Mouse (Mus musculus) limb, embryonic 15.5 days (tissue): ENCODE data around the gene Mocs2. TPM values are rescaled to one million over a fixed set of nuclear protein-coding genes. Genes with fewer than 3 reads are reported as not detected.

Experiments used
- ATAC-seq: fragments of 200-750 bp; cut with Nextera tagmentation; 2 replicates; pipeline ENCODE4 v1.8.0; 2017; ENCODE audit warnings: low read depth, moderate TSS enrichment; ENCODE audit not compliant: insufficient number of reproducible peaks, low FRiP score, low TSS enrichment
- H3K27ac ChIP-seq: fragments of 300-500 bp; sonication (generic); 2 replicates; pipeline ENCODE4 v1.5.1; 2015; ENCODE audit warnings: moderate library complexity, mild to moderate bottlenecking, inconsistent platforms
- H3K27me3 ChIP-seq: fragments of 300-500 bp; sonication (generic); 2 replicates; pipeline ENCODE4 v1.6.1; 2015; ENCODE audit warnings: inconsistent platforms
- H3K36me3 ChIP-seq: fragments of 300-500 bp; sonication (generic); 2 replicates; pipeline ENCODE4 v1.6.1; 2015; ENCODE audit warnings: inconsistent platforms
- H3K4me1 ChIP-seq: fragments of 300-500 bp; sonication (generic); 2 replicates; pipeline ENCODE4 v1.6.1; 2015; ENCODE audit warnings: inconsistent platforms
- H3K4me2 ChIP-seq: fragments of 300-500 bp; sonication (generic); 2 replicates; pipeline ENCODE4 v1.6.1; 2015; ENCODE audit warnings: mild to moderate bottlenecking, inconsistent platforms
- H3K4me3 ChIP-seq: fragments of 300-500 bp; sonication (generic); 2 replicates; pipeline ENCODE4 v1.5.1; 2015; ENCODE audit warnings: mild to moderate bottlenecking, inconsistent platforms
- H3K9ac ChIP-seq: fragments of 300-500 bp; sonication (generic); 2 replicates; pipeline ENCODE4 v1.6.1; 2015; ENCODE audit warnings: inconsistent platforms
- H3K9me3 ChIP-seq: fragments of 300-500 bp; sonication (generic); 2 replicates; pipeline ENCODE4 v1.6.1; 2016; ENCODE audit warnings: inconsistent platforms
- WGBS: fragments of 180-500 bp; shearing (Covaris S2); methylation state at CpG from one replicate; pipeline ENCODE4 v1.1.7; 2015; 5-methylcytosine and 5-hydroxymethylcytosine counted together
- polyA plus RNA-seq: library from polyadenylated mRNA; unstranded; fragments of >200 nt; fragmentation: Nextera tagmentation; extraction: Ambion mirVana; gene quantifications from 2 replicates; pipeline ENCODE4 v1.2.1, GENCODE M21; 2015

Gene Mocs2
- polyA plus RNA-seq, 1 experiment from 2014 or later: 117 TPM

- peaks cover 23% of the 10 kb centered on the region for H3K36me3 ChIP-seq
- peaks cover 12% of the 10 kb centered on the region for H3K4me1 ChIP-seq
- no peaks in the 10 kb centered on the region for H3K27me3 ChIP-seq
- ATAC-seq: no peak
- no peak overlapping the region for H3K27ac ChIP-seq
- no peak overlapping the region for H3K9ac ChIP-seq
- 58% methylated on average over 2 of the region's 2 CpGs for WGBS
- H3K4me2 ChIP-seq: no peak overlapping the region
- H3K9me3 ChIP-seq: no peaks in the 10 kb centered on the region
- H3K4me3 ChIP-seq: no peak overlapping the region
Observed at GRCm38 (mm10) chr13:114834580-114834979, 16.5 kb downstream of the Mocs2 start.

- no peaks in the 10 kb centered on the region for H3K27me3 ChIP-seq
- ATAC-seq: no peak
- H3K27ac ChIP-seq: no peak overlapping the region
- H3K9ac ChIP-seq: no peak overlapping the region
- 92% methylated on average over 7 of the region's 7 CpGs for WGBS
- H3K4me3 ChIP-seq: no peak overlapping the region
- no peaks in the 10 kb centered on the region for H3K9me3 ChIP-seq
- H3K4me2 ChIP-seq: no peak overlapping the region
- H3K4me1 ChIP-seq: peaks cover 19% of the 10 kb centered on the region
- H3K36me3 ChIP-seq: peaks cover 6% of the 10 kb centered on the region; the same call in 1 of the 2 replicates
Observed at GRCm38 (mm10) chr13:114837061-114837460, 19.0 kb downstream of the Mocs2 start.

GRCm38 (mm10) chr13:114838535-114838990, 20.5 kb downstream of the Mocs2 start:
- peak; percentile 52; the same call in 1 of the 2 replicates for ATAC-seq
- no peaks in the 10 kb centered on the region for H3K9me3 ChIP-seq
- H3K4me3 ChIP-seq: no peak overlapping the region
- 46% methylated on average over 5 of the region's 5 CpGs for WGBS
- no peak overlapping the region for H3K9ac ChIP-seq
- H3K36me3 ChIP-seq: peaks cover 6% of the 10 kb centered on the region; the same call in 1 of the 2 replicates
- peaks cover 19% of the 10 kb centered on the region for H3K4me1 ChIP-seq
- H3K27me3 ChIP-seq: no peaks in the 10 kb centered on the region
- no peak overlapping the region for H3K4me2 ChIP-seq
- H3K27ac ChIP-seq: peak overlapping the region; percentile 80

GRCm38 (mm10) chr13:114839098-114839497, 21.1 kb downstream of the Mocs2 start:
- no peak for ATAC-seq
- Histone ChIP-seq H3K27ac (peak overlapping the region; percentile 80), H3K4me1 (peaks cover 19% of the 10 kb centered on the region), H3K4me2 (no peak overlapping the region), H3K36me3 (peaks cover 6% of the 10 kb centered on the region; the same call in 1 of the 2 replicates), H3K4me3 (no peak overlapping the region), H3K9ac (no peak overlapping the region), H3K27me3 (no peaks in the 10 kb centered on the region), H3K9me3 (no peaks in the 10 kb centered on the region)
- 65% methylated on average over 9 of the region's 9 CpGs for WGBS

DNA sequence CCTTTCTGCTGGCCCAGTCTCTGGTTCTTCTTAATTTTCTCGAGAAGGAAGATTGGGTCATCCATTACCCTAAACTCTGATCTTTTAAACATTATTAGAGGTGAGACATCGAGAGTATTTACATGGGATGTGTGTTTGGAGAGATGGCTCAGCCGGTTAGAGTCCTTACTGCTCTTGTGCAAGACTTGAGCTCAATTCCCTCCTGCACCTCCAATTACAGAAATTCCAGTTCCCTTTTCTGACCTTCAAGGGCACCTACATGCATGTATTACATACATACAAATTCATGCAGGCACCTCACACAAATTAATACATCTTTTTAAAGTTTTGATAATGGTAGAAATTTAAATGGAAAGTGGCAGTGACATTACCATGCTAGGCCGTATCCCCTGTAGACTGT, 22.5 kb downstream of the Mocs2 start:
- Histone ChIP-seq H3K27me3 (no peaks in the 10 kb centered on the region), H3K27ac (peak overlapping the region; percentile 57; the same call in 1 of the 2 replicates), H3K4me2 (no peak overlapping the region), H3K9me3 (no peaks in the 10 kb centered on the region), H3K36me3 (peaks cover 6% of the 10 kb centered on the region; the same call in 1 of the 2 replicates), H3K9ac (no peak overlapping the region), H3K4me3 (no peak overlapping the region), H3K4me1 (peaks cover 19% of the 10 kb centered on the region)
- 86% methylated on average over 4 of the region's 4 CpGs for WGBS
- no peak for ATAC-seq

DNA sequence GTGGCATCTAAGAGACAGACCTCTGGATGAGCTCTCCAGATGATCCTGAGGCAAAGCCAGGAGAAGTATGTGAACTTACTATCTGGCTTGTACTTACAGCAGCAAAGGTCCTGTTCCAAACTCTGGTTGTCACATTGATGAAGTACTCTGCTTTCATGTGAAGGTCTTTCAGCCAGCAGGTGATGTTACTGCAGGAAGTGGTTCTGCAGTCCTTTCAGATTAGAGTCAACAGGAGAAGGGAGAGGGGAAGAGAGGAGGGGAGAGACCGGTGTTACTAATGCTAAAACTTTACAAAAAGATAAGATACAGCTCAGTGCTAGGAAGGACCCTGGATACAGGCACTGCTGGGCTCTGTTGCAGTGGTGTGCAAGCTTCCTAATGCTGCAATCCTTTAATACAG, 25.3 kb downstream of the Mocs2 start:
- 86% methylated on average over 1 of the region's 1 CpGs for WGBS
- ATAC-seq: no peak
- Histone ChIP-seq H3K27ac (no peak overlapping the region), H3K4me3 (no peak overlapping the region), H3K9ac (no peak overlapping the region), H3K4me1 (peaks cover 18% of the 10 kb centered on the region), H3K9me3 (no peaks in the 10 kb centered on the region), H3K4me2 (no peak overlapping the region), H3K36me3 (no peaks in the 10 kb centered on the region), H3K27me3 (no peaks in the 10 kb centered on the region)

GRCm38 (mm10) chr13:114845804-114846203, 27.8 kb downstream of the Mocs2 start:
- WGBS: 88% methylated on average over 6 of the region's 6 CpGs
- Histone ChIP-seq H3K4me1 (peaks cover 6% of the 10 kb centered on the region; the same call in 1 of the 2 replicates), H3K4me2 (no peak overlapping the region), H3K9ac (no peak overlapping the region), H3K9me3 (no peaks in the 10 kb centered on the region), H3K4me3 (no peak overlapping the region), H3K27me3 (no peaks in the 10 kb centered on the region), H3K27ac (no peak overlapping the region), H3K36me3 (no peaks in the 10 kb centered on the region)
- no peak for ATAC-seq

GRCm38 (mm10) chr13:114848945-114849344, 30.9 kb downstream of the Mocs2 start:
- ATAC-seq: no peak
- no peak overlapping the region for H3K4me3 ChIP-seq
- 67% methylated on average over 3 of the region's 3 CpGs for WGBS

GRCm38 (mm10) chr13:114852264-114853111, 34.5 kb downstream of the Mocs2 start:
- H3K9me3 ChIP-seq: no peaks in the 10 kb centered on the region
- 78% methylated on average over 6 of the region's 6 CpGs for WGBS
- no peak for ATAC-seq

More at GRCm38 (mm10) chr13:114848945-114849344, 30.9 kb downstream of the Mocs2 start:
- H3K9me3 ChIP-seq: no peaks in the 10 kb centered on the region
- H3K36me3 ChIP-seq: no peaks in the 10 kb centered on the region
- no peaks in the 10 kb centered on the region for H3K4me1 ChIP-seq
- H3K4me2 ChIP-seq: no peak overlapping the region
- no peak overlapping the region for H3K9ac ChIP-seq
- H3K27me3 ChIP-seq: no peaks in the 10 kb centered on the region
- no peak overlapping the region for H3K27ac ChIP-seq

DNA sequence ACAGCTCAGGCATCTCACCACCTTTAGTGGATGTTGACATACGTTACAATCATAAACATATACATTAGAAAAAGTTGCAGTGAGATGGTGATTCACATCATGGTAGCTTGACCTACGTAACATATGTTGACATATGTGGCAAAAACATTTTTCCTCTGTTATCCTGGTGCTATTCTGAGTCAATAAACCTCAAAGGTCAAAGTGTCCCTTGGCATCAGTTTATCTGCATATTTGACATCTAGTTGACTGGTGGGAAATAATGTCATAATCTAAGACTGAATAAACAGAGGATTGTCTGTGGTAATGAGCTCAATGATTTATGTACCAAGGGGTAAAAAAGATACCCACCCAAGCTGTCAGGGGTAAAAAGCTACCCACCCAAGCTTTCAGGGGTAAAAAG, 35.1 kb downstream of the Mocs2 start:
- H3K27me3 ChIP-seq: no peaks in the 10 kb centered on the region
- H3K4me2 ChIP-seq: no peak overlapping the region
- no peak for ATAC-seq
- no peaks in the 10 kb centered on the region for H3K9me3 ChIP-seq
- H3K4me3 ChIP-seq: no peak overlapping the region
- no peaks in the 10 kb centered on the region for H3K4me1 ChIP-seq
- 86% methylated on average over 2 of the region's 2 CpGs for WGBS
- H3K27ac ChIP-seq: no peak overlapping the region
- H3K36me3 ChIP-seq: no peaks in the 10 kb centered on the region
- no peak overlapping the region for H3K9ac ChIP-seq

More at GRCm38 (mm10) chr13:114852264-114853111, 34.5 kb downstream of the Mocs2 start:
- H3K9ac ChIP-seq: no peak overlapping the region
- H3K36me3 ChIP-seq: no peaks in the 10 kb centered on the region
- no peak overlapping the region for H3K27ac ChIP-seq
- no peaks in the 10 kb centered on the region for H3K4me1 ChIP-seq
- H3K4me3 ChIP-seq: no peak overlapping the region
- no peak overlapping the region for H3K4me2 ChIP-seq
- no peaks in the 10 kb centered on the region for H3K27me3 ChIP-seq

DNA sequence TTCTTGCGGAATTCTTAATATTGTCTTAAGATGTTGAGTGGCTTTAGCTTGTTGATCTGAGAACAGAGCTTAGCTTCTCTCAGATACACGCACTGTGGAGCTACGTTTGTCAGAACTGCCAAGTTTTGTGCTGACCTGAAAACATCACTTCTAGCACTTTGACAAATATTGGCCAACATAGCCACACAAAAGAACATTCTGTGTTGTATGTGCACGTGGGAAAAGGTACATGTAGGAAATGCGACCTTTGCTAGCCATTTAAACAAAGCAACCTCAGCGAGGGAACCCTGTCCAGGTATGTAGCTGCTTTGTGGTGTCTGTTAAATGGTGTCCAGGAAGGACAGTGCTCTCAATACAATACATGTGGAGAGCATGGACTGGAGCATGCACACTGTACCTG, 36.0 kb downstream of the Mocs2 start:
- H3K36me3 ChIP-seq: no peaks in the 10 kb centered on the region
- H3K4me1 ChIP-seq: no peaks in the 10 kb centered on the region
- H3K4me3 ChIP-seq: no peak overlapping the region
- no peak overlapping the region for H3K9ac ChIP-seq
- H3K9me3 ChIP-seq: no peaks in the 10 kb centered on the region
- ATAC-seq: no peak
- H3K27ac ChIP-seq: no peak overlapping the region
- H3K27me3 ChIP-seq: no peaks in the 10 kb centered on the region
- 88% methylated on average over 6 of the region's 6 CpGs for WGBS
- no peak overlapping the region for H3K4me2 ChIP-seq

DNA sequence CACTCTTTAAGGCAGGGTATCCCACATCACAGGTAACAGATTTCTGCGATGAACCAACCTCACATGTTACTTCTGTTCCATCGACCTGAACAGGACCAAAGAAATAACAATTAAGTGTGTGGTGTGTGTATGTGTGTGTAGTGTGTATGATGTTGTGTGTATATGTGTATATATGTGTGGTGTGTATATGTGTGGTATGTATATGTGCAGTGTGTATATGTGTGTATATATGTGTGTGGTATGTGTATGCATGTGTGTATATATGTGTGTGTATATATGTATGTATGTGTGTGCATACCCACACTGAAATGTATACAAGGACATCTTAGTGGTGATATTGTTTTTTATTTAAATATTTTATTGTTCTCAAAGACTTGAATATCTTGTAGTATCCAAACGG, 36.4 kb downstream of the Mocs2 start:
- Histone ChIP-seq H3K4me2 (no peak overlapping the region), H3K9ac (no peak overlapping the region), H3K4me3 (no peak overlapping the region), H3K27me3 (no peaks in the 10 kb centered on the region), H3K9me3 (no peaks in the 10 kb centered on the region), H3K36me3 (no peaks in the 10 kb centered on the region), H3K4me1 (no peaks in the 10 kb centered on the region), H3K27ac (no peak overlapping the region)
- no peak for ATAC-seq
- 93% methylated on average over 3 of the region's 3 CpGs for WGBS
